Mouse (Mus musculus) layer of hippocampus, adult 2 months (tissue): ENCODE measurements at regions not wholly inside any gene's neighbourhood (a gene's known extent, or its start where the extent isn't known, plus 50 kb on each side); places are given as distances from the start of the nearest gene placed in this dataset.

Experiments
- DNase-seq, 2 experiments: peaks; one replicate each; pipeline ENCODE4 v3.0.0; 2022; ENCODE audit warnings: low spot score in 2 of 2
- H3K27ac ChIP-seq: fragments of 200-600 bp; 2 replicates; pipeline ENCODE4 v1.8.1; 2022
- H3K4me3 ChIP-seq: fragments of 200-600 bp; 2 replicates; pipeline ENCODE4 v1.8.1; 2022; ENCODE audit warnings: mild to moderate bottlenecking
- CTCF ChIP-seq: fragments of 200-600 bp; conservative IDR thresholded peaks from 2 replicates; pipeline ENCODE4 v1.8.1; 2022; ENCODE audit warnings: antibody characterized with exemption, mild to moderate bottlenecking, moderate library complexity

DNA sequence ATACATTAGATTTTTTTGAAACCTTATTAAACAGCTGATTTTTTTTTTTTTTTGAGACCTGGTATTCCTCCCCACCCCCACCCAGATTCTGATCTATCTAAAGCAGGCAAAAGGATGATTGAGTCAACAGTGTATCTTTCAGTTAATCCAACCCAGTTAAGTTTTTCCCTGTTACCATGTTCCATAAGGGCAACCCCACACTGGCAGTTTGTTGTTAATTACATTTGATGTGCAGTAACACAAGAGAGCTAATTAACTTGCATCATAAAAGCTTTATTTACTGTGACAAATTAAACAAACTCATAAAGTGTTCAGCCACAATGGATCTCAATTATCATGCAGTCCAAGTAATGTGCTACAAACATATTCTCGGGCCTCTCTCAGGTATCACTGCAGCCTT is 346.8 kb upstream of the Prkd1 start:
- Histone ChIP-seq H3K27ac (no peak overlapping the region), H3K4me3 (no peak overlapping the region)
- no peak for TF ChIP-seq CTCF
- no peak for DNase-seq

DNA sequence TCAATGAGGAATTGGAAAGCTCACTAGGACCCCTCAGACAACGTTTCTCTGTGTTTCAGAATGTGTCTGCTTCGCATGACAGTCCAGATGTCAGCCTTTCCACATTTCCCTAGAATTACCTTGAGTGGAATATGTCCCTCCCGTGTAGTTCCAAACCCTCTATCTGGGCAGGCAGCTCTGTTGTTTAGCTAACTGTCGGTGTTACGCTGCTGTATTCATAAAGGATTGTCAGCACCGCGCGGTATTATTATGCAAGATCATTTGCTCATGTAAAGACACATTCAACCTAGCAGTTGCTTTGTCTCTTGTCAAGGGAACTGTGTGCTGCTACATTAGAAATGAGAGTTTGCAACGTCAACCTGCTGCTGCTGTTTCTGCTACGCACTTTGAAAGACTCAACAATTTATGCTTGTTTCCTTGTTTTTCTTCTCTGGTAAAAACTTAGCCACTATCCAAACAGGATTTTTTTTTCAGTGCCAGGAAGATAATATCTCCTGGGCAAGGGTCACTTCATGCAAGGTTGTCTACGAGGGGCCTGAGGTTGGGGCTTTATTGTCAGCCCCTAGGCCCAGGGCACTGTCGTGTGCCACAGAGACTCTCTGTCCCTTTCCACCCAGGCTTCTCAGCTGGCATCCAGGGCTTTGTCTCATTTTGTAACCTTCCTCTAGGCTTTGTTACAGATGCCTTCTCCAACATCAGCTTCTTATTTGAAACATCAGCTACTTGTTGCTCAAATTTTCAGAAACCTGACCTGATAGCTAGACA is 340.8 kb upstream of the Prkd1 start:
- no peak for DNase-seq
- H3K4me3 ChIP-seq, result no peak overlapping the region
- TF ChIP-seq CTCF, result no peak
- 0 out of 2 replicates have a peak overlapping the region, but pooled peaks have one; percentile 11 for H3K27ac ChIP-seq

DNA sequence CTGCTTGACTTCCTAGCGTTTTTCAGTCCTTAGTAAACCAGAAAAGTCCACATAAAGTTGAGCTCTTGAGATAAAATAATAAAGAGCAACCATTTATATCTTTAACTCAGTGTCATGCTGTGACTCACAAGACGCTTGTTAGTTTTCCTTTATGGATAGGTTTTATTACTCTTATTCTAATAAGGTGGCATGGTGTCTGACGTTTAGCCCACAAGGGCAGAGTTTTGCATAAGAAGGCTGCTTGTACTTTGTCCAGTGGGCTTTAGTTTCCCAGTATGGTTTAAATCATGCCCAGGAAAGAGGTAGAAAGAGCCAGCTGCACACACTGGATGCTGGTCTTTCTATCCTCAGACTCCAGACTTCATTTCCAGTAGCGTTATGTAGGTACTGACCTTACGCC is 332.4 kb upstream of the Prkd1 start:
- TF ChIP-seq CTCF, result no peak
- H3K4me3 ChIP-seq, result no peak overlapping the region
- no peak for DNase-seq
- H3K27ac ChIP-seq, result no peak overlapping the region

DNA sequence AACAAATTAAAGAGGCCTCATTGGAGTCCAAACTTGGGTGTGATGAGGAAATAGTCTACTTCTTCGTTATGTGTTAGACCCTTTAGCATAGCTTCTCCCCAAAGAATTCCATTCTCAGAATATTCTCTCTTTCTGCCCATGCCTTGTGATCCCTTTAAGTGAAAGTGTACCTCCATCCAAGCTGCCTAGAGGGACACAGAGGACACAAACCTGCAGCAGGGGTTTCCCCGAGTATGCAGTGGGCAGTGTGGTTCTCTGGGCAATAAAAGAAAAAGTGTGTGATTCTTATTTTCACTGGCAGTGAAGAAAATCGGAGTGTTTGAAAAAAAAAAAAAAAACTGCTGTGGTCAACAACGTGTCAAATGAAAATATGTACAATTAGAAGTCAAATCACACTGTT is 331.9 kb upstream of the Prkd1 start:
- DNase-seq, result no peak
- Histone ChIP-seq H3K4me3 (no peak overlapping the region), H3K27ac (no peak overlapping the region)
- no peak for TF ChIP-seq CTCF

DNA sequence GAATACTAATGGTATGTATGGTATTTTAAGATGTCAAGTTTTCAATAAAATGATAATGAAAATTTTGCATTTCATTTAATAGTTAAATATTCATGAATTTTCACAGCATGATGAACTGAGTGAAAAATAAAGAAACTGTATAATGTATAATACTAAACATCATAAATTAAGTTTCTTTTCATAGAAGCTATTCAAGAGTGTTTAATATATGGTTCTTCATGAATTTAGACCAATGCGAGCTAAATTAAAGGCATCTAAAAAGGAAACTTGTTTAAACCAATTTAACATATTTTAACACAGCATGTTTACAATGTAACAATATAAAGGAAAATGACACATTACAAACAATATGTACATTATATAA is 321.8 kb upstream of the Prkd1 start:
- Histone ChIP-seq H3K27ac (no peak overlapping the region), H3K4me3 (no peak overlapping the region)
- no peak for TF ChIP-seq CTCF
- DNase-seq, result no peak

DNA sequence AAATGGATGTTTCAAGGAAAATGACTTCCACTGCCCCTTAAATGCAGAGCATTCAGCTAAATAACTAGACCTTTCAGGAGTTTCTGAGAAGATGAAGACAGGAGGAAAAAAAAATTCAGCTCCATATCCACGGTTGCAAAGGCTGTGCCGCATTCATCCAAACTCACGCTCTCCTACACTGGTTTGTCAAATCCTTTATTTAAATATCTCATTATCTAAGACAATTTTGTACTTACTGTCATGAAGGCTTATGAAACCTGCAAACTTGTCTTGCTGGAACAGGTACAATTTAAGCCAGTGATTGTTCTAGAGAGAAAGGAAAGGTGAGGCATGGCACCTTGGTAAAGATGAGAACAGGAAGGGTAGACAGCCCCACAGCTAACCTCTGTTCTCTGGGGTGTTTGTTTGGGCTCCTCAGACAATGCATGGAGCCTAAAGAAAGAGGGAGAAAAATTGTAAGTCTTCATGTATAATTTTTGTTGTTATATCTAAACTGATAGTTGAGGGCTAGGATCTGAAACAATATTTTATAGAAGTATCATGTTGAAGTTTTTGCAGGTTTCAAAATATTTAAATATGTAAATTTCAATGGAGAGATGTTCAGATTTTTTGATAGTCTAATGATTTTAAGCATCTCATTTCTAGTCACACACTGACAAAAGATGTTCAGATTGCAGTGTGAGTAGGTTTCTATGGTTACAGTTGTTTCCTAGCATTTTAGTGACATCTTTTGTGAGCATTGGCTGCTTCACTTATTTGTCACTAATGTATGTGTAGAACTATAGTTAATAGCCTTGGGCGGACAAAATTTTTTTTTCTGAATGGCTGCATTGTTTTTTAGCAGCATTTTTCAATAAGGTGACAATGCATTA is 321.2 kb upstream of the Prkd1 start:
- H3K27ac ChIP-seq, result peak overlapping the region; percentile 78
- peak in 1 of 2 experiments; percentile 25 for DNase-seq
- no peak for TF ChIP-seq CTCF
- no peak overlapping the region for H3K4me3 ChIP-seq

DNA sequence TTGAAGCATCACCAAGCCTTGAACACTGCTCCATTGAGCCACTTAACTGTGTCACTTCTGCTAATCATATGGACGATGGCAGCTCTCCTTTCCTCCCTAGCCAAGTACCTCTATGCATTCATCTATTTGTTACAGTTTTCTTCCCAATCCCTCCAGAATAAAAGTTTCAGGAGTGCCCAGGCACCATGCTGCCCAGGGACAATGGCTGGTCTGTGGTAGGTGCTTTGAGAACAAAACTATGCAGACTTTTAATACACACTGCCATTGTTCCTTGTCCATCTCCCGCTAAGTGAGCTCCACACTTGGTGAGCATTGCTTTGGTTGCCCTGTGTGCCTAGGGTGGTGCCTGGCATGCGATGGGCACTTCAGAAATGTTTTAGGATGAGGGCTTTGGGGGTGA is 320.5 kb upstream of the Prkd1 start:
- no peak for DNase-seq

DNA sequence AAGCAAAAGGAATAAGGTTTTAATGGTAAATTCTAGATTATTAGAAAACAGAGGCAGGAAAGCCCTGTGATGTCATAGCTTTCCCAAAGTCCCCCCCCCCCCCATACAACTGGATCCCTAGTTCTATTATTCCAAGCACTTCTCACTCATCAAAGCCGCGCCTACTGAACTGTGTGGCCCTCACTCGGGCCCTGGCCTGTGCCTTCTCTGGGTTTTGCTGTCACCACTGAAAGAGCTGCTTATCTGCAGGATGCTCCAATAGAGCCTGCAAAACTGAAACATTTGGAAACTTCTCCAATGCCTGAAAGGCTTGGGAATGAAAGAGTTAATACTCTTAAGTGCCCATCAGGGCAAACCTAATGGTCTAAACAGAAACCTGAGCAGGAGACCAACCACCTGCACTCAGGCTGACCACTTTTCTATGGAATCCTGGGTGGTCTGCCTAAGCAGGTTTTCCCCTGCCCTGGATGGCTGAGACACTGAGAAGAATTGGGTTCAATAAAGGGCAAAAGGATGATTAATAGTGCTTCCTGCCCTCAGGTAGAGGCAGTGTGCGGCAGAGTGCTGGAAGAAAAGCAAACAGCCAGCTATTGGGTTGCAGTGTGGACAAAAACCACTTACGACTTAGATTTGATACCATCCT is 318.4 kb upstream of the Prkd1 start:
- H3K4me3 ChIP-seq, result no peak overlapping the region
- H3K27ac ChIP-seq, result no peak overlapping the region
- no peak for TF ChIP-seq CTCF
- DNase-seq, result no peak

More for the DNA sequence above, 320.5 kb upstream of the Prkd1 start:
- Histone ChIP-seq H3K4me3 (no peak overlapping the region), H3K27ac (no peak overlapping the region; the same call in 1 of the 2 replicates)
- no peak for TF ChIP-seq CTCF

DNA sequence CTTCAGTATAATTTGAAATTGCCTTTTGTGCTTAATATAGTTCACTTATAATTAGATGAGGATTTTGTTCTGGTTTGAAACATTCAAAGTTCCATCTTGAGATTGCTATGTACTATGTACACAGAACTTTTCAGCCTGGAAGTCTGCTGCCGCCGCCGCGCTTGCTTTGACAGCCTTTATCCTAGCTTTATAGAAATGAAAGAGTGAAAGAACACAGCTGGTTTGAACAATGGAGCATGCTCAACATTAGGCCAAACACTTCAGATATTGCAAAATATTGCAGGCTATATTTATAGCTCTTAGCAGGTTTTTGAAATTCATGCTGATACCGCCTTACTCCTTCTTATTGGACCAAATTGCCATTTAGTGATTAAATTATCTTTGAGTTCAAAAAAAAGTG is 305.1 kb upstream of the Prkd1 start:
- peak overlapping the region; percentile 5; the same call in 1 of the 2 replicates for H3K27ac ChIP-seq
- no peak for DNase-seq
- H3K4me3 ChIP-seq, result no peak overlapping the region
- no peak for TF ChIP-seq CTCF

DNA sequence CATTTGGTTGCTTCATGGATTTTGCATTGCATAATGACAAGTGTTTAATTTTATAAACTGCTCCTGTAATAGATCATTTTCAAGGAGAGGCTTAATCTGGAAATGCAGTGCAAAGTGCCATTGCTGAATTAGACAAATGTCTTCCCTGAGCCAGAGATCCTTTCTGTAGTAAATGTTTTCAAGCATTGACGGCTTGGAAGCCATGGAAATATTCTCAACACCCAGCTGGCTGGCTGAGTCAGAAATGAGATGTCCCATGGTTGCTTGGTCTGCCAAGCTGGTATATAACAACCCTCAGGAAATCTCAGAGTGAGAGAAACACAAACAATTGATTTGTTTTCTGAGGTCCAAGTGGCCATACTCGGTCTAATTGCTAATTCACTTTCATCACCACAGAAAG is 298.1 kb upstream of the Prkd1 start:
- DNase-seq, result peak in 1 of 2 experiments; percentile 63
- TF ChIP-seq CTCF, result no peak
- H3K27ac ChIP-seq, result peak overlapping the region; percentile 67

DNA sequence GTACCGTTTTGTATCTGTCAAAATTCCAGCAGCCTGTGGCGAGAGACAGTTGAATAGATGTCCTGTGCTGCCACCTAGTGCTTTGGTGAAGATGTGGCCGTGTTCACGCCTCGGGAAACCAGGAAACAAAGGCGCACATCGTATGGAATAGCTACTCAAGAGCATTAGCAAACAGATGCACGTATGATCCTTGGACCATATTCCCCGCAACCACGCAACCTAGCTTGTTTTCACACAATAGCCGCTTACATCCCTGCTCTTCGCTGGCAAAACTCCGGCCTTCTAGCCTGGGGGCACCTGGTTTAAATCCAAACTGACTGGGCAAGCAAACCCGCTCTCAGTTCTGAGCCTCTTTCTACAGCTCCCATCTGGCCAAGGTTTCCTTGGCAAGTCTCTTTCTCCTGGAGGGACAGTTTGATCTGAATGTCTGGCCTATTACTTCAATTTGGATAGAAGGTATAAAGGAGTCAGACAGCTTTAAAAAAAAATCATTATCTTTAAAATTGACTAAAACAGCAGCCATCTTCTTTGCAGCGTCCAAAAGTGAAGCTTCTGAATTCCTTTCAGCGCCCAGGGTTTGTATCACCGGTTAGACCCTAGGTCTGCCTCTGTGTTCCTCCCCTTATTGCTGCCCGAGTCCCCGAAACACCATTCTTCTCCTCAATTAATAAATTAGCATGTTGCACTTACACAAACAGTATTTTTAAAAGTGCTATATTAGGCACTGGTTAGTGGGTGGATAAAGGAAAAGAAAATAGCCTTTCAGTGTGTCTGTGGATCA is 295.0 kb upstream of the Prkd1 start:
- peak; percentile 94 for TF ChIP-seq CTCF
- peak overlapping the region; percentile 48 for H3K4me3 ChIP-seq
- DNase-seq, result peak; percentile 79 to 86
- peak overlapping the region; percentile 94 for H3K27ac ChIP-seq

More for the DNA sequence above, 298.1 kb upstream of the Prkd1 start:
- no peak overlapping the region for H3K4me3 ChIP-seq

DNA sequence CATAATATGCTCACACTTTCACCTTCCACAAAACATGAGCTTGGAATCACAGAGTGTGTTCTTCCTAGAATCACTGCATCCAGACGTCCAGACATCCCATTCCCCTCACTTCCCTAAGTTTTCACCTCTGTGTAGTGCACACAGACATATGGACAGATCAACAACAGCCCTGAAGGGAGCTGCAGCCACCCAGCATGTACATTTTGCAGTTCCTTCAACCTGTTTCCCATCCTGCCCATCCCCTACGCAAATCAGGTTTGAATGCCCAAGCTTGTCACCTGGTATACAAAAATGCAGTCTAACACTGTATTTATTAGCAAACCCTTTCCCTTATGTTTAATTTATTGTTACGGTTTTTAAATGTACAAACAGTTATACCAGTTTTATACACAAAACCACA is 294.4 kb upstream of the Prkd1 start:
- Histone ChIP-seq H3K4me3 (peak overlapping the region; percentile 48), H3K27ac (peak overlapping the region; percentile 94)
- no peak for TF ChIP-seq CTCF
- DNase-seq, result no peak

DNA sequence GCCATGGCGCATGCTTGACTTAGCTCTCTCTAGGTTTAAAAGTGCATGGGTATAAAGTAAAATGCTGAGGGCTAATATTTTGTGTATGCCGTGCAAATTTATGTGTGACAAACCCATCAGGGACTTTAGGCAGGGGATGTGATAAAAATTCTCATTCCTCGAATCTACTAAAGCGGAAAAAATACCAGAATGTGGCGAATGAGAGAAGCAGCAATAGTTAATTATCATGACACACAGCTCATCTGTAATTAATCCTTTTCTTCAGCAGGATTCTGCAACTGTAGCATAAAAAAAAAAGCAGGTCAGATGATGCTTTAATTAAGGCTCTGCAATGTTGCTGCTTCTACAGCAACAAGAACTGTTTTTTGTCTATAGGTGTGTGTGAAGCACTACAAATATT is 286.6 kb upstream of the Prkd1 start:
- DNase-seq, result no peak
- H3K4me3 ChIP-seq, result no peak overlapping the region
- TF ChIP-seq CTCF, result no peak
- no peak overlapping the region for H3K27ac ChIP-seq
